Mouse (Mus musculus): ENCODE results near the gene C1qtnf6. TPM values are rescaled to one million over a fixed set of nuclear protein-coding genes. Genes with fewer than 3 reads are reported as not detected.
A peak's percentile ranks its signal among the peaks of the same experiment; 100 is the strongest.

The C1qtnf6 gene
- total RNA-seq, 2 experiments from 2014 or later = 1.0 to 8.1 TPM

DNA sequence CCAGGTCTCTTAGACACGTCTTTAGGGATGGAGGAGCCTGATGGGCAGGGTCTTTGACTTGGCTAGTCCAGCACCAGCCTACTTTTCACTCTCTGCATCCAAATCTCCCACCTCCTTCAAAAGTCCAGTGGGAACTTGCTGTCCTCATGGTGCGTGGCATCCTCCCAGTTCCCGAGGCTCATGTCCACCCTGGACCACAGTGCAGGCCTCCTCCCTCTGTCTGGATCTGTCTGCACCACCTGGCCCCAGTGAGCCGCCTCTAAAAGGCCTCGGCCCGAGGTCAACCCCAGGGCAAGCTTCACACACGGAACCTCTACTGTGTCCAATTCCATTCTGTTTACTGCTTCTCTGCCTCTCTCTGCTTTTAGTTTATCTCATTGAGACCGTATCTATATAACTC is 9.9 kb downstream of the C1qtnf6 start:
- ATAC-seq (replicated peaks; ENCODE audit: poor library complexity, severe bottlenecking) = no peak

DNA sequence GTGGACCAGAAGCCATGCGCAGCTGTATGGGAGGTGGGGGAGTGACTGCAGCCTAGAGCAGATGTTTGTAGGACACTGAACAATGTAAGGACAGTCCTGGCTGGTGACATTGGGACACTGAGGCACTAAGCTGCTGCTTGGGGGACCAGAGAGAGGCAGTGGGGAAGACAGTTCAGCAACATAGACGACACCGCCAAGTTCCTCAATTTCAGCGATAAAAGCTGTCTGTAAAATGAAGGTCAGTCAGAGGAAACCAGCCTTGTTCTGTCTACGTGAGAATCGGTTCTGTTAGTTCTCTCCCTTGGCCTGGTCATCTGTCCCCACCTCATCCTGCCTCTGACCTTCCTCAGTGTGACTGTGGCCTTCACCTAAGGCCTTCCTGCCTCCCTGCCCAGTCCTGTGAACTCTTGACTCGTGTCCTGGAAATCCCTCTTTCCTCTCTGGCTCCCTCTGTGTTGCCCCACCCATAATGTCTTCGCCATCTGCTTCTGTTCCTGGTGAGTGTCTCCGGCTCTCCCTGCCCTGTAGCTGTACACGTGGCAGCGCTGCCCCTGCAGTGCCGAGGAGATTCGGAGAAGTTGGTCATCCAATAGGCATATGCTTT is 11.0 kb downstream of the C1qtnf6 start:
- peak; percentile 18 for ATAC-seq (replicated peaks; ENCODE audit: poor library complexity, severe bottlenecking)

- ATAC-seq (replicated peaks; ENCODE audit: poor library complexity, severe bottlenecking) = no peak
These were observed 13.0 kb downstream of the C1qtnf6 start for GRCm38 (mm10) chr15:78518221-78518620.

- ATAC-seq (replicated peaks; ENCODE audit: poor library complexity, severe bottlenecking) = peak; percentile 62; the same call in 1 of the 2 replicates
These were observed 15.5 kb downstream of the C1qtnf6 start for GRCm38 (mm10) chr15:78515759-78516158.

DNA sequence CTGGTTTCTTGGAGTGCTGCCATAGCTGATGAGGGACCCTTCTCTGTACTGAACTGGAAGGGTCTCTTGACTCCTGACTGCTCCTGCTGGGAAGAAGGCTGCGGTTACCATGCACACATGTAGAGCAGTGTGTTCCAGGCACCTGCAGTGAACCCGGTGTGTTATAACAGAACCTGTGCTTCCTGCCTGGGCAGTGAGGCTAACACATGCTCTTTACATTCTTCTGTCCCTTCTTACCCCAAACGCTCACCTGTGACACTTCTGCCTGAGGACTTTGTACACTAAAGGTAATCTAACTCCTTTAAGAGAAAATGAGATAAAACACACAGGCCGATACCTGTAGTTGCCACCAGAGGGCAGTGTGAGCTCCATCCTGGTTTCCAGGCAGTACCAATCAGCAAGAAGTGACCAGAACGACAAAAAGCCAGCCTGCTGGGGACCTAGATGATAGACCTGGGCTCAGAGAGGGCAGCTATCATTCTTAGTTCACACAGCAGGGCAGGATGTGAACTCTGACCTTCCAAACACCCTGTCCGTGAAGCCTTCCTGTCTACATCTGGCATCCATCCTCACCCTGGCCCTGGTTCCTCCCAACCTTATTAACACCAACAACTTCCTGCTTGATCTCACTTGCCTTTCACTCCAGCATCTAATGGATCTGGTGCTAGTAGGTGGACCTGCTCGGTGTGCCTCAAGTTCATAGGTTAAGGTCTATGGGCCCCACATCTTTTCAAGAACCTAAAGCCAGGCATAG is 16.6 kb downstream of the C1qtnf6 start:
- ATAC-seq (replicated peaks; ENCODE audit: poor library complexity, severe bottlenecking) = peak; percentile 39

DNA sequence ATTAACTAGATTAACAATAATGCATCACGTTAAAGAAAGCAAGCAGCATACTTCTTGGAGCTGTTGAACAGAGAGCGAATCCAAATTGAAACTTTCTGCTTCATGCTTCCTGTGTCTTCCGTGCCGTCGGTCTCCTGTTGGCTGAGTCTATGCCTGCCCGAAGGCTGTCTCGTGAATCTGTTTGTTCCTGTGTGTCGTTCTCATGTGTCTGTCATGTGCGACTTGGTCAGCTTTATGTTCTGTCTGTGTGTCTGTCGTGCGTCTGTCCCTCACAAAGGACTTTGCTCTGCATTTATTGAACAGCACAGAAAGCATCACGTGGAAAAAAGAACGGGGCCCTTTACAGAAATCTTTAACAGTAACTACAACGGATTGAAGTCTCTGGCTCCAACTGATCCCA is 18.2 kb downstream of the C1qtnf6 start:
- no peak for ATAC-seq (replicated peaks; ENCODE audit: poor library complexity, severe bottlenecking)

DNA sequence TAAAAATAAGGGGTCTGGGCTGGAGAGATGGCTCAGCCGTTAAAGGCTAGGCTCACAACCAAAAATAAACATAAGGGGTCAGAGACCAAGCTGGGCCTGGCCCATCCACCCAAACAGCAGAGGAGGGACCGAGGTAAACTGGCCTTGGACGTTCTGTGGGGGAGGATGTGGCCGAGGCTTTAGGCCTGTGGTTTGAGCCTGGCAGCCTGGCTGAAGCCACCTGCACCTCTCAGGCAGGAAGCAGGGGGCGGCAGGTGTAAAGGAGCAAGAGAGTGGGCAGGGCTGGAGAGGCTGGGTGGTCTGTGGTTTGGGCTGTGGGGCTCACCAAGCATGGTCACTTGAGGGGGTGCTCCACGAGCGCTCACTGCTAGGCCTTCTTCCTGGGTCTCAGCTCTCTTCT is 19.3 kb downstream of the C1qtnf6 start:
- no peak for ATAC-seq (replicated peaks; ENCODE audit: poor library complexity, severe bottlenecking)

GRCm38 (mm10) chr15:78510736-78511135 is 20.5 kb downstream of the C1qtnf6 start:
- no peak for ATAC-seq (replicated peaks; ENCODE audit: poor library complexity, severe bottlenecking)

- ATAC-seq (replicated peaks; ENCODE audit: poor library complexity, severe bottlenecking) = no peak
These were observed 21.1 kb downstream of the C1qtnf6 start for GRCm38 (mm10) chr15:78510121-78510576.

GRCm38 (mm10) chr15:78509297-78509899 is 21.8 kb downstream of the C1qtnf6 start:
- no peak for ATAC-seq (replicated peaks; ENCODE audit: poor library complexity, severe bottlenecking)

- no peak for ATAC-seq (replicated peaks; ENCODE audit: poor library complexity, severe bottlenecking)
These were observed 22.8 kb downstream of the C1qtnf6 start for GRCm38 (mm10) chr15:78508443-78508842.

- no peak for ATAC-seq (replicated peaks; ENCODE audit: poor library complexity, severe bottlenecking)
These were observed 25.7 kb downstream of the C1qtnf6 start for GRCm38 (mm10) chr15:78505541-78505940.

DNA sequence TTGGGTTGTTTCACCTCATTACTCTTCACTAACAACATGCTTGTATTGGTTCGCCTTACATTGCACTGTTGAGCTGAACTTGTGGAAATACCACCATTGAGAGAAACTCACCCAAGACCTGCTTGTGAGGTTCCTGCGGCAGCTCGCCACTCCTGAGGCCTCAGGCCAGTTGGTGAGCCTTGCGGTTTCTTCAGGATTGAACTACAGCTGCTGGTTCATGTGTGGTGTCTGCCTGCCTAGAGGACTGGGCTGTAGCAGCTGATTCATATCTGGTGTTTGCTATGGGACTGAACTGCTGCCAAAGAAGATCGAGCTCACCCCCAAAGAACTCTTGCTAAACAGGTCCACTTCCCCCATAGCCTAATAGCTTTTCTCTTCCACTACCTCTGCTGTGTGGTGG is 26.4 kb downstream of the C1qtnf6 start:
- ATAC-seq (replicated peaks; ENCODE audit: poor library complexity, severe bottlenecking) = no peak

DNA sequence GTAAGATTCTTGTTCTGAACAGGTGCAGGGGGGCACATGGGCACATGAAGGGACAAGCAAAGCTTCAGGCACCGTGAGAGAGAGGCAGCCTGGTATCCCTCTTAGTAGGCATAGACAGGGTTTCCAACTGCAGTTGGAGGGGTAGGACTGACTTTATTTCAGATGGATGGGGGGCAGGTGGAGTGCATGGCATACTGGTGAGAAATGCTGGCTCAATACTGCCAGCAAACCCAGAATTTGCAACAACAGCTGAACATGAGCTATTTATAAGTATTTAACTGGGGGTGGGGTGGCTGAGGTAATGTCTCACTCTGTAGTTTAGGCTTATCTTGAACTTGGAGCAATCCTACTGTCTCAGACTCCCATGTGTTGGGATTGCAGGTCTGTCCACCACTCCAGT is 27.2 kb downstream of the C1qtnf6 start:
- no peak for ATAC-seq (replicated peaks; ENCODE audit: poor library complexity, severe bottlenecking)

DNA sequence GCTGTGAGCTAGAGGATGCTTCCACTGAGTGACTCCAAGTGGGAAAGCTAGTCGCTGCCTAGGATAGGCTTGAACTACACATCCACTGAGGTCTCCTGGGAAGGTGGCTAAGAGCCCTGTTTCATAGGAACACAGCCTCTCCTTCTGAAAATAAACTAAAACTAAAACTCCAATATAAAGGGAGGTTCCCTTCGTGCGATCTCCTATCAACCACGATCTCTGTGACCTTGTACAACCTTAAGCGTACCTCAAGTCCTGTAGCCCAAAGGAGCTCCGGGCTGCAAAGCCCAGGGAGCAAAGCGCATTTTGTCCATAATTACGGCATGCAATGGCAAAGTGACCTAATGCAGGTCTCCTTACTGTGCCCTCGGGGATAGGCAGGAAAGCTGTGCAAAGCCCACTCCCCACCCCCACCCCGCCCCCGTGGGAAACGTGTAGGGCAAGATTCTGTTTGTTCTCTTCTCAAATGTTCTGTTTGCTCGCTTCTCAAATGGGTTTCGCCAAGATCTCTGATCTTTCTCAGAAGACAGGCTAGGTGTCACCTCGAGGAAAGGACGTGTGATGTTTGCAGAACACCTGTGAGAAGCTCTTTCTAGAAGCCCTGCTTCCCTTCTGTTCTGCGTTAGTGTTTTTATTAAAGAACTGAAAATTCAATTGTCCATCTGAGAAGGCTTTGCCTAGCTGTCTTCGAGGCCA is 28.6 kb downstream of the C1qtnf6 start:
- ATAC-seq (replicated peaks; ENCODE audit: poor library complexity, severe bottlenecking) = no peak

- no peak for ATAC-seq (replicated peaks; ENCODE audit: poor library complexity, severe bottlenecking)
These were observed 36.2 kb downstream of the C1qtnf6 start, which contains the start of gene Il2rb for GRCm38 (mm10) chr15:78494968-78495406. TSS of gene Il2rb (minus strand) at chr15:78495271.

GRCm38 (mm10) chr15:78493401-78494010 is 37.7 kb downstream of the C1qtnf6 start:
- ATAC-seq (replicated peaks; ENCODE audit: poor library complexity, severe bottlenecking) = no peak

DNA sequence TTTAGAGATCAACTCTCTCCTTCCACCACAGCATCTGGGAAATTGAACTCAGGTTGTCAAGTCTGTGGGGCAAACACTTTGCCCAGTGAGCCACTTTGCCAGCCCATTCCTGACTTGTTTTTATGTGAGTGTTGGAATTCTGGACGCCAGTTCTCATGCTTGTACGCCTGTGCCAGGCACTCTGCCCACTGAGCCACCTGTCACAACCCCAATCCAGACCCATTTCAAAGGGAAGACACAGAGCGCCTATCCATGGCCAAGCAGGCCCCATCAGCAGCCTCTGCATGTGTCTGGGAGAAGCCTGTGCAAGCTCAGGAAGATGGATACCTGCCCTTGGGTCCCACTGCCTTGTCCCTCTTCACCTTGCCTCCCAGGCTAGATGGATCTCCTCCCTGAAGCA is 39.9 kb downstream of the C1qtnf6 start:
- no peak for ATAC-seq (replicated peaks; ENCODE audit: poor library complexity, severe bottlenecking)

- no peak for ATAC-seq (replicated peaks; ENCODE audit: poor library complexity, severe bottlenecking)
These were observed 41.3 kb downstream of the C1qtnf6 start for GRCm38 (mm10) chr15:78489906-78490305.

DNA sequence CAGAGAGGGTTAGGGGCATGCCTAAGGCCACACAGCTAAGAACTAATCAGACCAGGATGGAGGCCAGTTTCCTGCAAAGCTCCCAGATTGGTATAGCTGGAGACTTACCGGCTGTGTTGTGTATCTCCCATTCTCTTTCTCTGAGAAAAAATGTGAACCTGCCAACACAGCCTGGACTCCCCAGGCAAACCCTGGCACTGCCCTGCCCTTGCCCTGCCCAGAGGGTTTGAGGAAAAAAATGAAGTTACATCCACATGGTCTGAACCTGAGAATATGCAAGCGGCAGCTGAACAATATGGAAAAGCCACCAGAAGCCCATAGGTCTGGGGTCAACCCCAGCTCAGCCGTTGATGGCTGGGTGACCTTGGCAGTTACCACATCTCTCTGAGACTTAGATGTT is 42.0 kb downstream of the C1qtnf6 start:
- ATAC-seq (replicated peaks; ENCODE audit: poor library complexity, severe bottlenecking) = no peak
